Mouse (Mus musculus) kidney, embryonic 15.5 days (tissue): ENCODE measurements around the gene Csf2rb2. TPM values are rescaled to one million over a fixed set of nuclear protein-coding genes. Genes with fewer than 3 reads are reported as not detected.
"Not testable (repeated sequence)": the region's sequence is repeated elsewhere in the genome, so short reads cannot be mapped to it uniquely, and the experiment has no call there.

Source experiments
- ATAC-seq: fragments of 200-750 bp; cut with Nextera tagmentation; replicated peaks from 2 replicates; pipeline ENCODE4 v1.8.0; 2017; ENCODE audit warnings: moderate TSS enrichment; ENCODE audit not compliant: low FRiP score
- H3K27ac ChIP-seq: fragments of 300-500 bp; sonication (generic); 2 replicates; pipeline ENCODE4 v1.5.1; 2015; ENCODE audit warnings: mild to moderate bottlenecking, inconsistent platforms
- H3K27me3 ChIP-seq: fragments of 300-500 bp; sonication (generic); 2 replicates; pipeline ENCODE4 v1.6.1; 2015; ENCODE audit warnings: inconsistent platforms
- H3K36me3 ChIP-seq: fragments of 300-500 bp; sonication (generic); 2 replicates; pipeline ENCODE4 v1.6.1; 2015; ENCODE audit warnings: inconsistent platforms
- H3K4me1 ChIP-seq: fragments of 300-500 bp; sonication (generic); 2 replicates; pipeline ENCODE4 v1.6.1; 2015; ENCODE audit warnings: inconsistent platforms
- H3K4me2 ChIP-seq: fragments of 300-500 bp; sonication (generic); 2 replicates; pipeline ENCODE4 v1.6.1; 2015; ENCODE audit warnings: moderate library complexity, mild to moderate bottlenecking, inconsistent platforms
- H3K4me3 ChIP-seq: fragments of 300-500 bp; sonication (generic); replicated peaks from 2 replicates; pipeline ENCODE4 v1.5.1; 2015; ENCODE audit warnings: mild to moderate bottlenecking, inconsistent platforms
- H3K9ac ChIP-seq: fragments of 300-500 bp; sonication (generic); 2 replicates; pipeline ENCODE4 v1.6.1; 2015; ENCODE audit warnings: mild to moderate bottlenecking, inconsistent platforms
- H3K9me3 ChIP-seq: fragments of 300-500 bp; sonication (generic); replicated peaks from 2 replicates; pipeline ENCODE4 v1.6.1; 2016; ENCODE audit warnings: inconsistent platforms
- WGBS: fragments of 180-500 bp; shearing (Covaris S2); methylation state at CpG from one replicate; pipeline ENCODE4 v1.1.7; 2015; ENCODE audit warnings: mixed read lengths; 5-methylcytosine and 5-hydroxymethylcytosine counted together
- polyA plus RNA-seq: library from polyadenylated mRNA; unstranded; fragments of >200 nt; fragmentation: Nextera tagmentation; extraction: Ambion mirVana; gene quantifications from 2 replicates; pipeline ENCODE4 v1.2.1, GENCODE M21; 2015

Csf2rb2 gene
- polyA plus RNA-seq, 1 experiment from 2014 or later: 0.35 TPM

GRCm38 (mm10) chr15:78309865-78310264 lies 4.3 kb upstream of the Csf2rb2 start:
- Histone ChIP-seq H3K27me3 (no peaks in the 10 kb centered on the region), H3K27ac (no peak overlapping the region), H3K4me3 (no peak overlapping the region), H3K36me3 (no peaks in the 10 kb centered on the region), H3K9ac (no peak overlapping the region), H3K9me3 (no peaks in the 10 kb centered on the region), H3K4me2 (no peak overlapping the region), H3K4me1 (peaks cover 3% of the 10 kb centered on the region; the same call in 1 of the 2 replicates)
- ATAC-seq: no peak
- WGBS: 8% methylated on average over 5 of the region's 5 CpGs

DNA sequence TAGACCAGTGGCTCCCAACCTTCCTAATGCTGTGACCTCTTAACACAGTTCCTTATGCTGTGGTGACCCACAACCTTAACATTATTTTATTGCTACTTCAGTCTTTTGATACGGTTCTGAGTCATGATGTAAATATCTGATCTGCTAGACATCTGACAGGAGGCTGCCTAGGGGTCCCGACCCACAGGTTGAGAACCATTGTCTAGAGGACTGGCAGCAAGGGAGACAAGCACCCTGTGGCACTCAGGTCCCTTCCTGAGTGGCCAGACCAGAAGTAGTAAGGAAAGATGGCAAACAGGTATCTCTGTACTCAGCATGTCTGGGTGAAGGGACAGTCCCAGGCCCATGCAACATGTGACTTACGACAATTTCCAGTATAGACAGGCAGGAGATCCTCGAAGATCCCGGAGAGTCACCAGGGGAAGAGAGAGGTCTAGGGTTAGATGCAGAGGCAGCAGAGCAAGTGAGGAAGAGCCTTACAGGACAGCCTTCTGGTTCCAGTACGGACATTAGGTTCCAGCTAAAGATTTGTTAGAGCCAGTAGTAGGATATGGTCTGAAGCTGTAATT lies 1.8 kb downstream of the Csf2rb2 start:
- Histone ChIP-seq H3K27ac (no peak overlapping the region), H3K9ac (no peak overlapping the region), H3K4me1 (no peaks in the 10 kb centered on the region), H3K36me3 (no peaks in the 10 kb centered on the region), H3K4me2 (no peak overlapping the region), H3K4me3 (no peak overlapping the region), H3K27me3 (no peaks in the 10 kb centered on the region), H3K9me3 (no peaks in the 10 kb centered on the region)
- WGBS: 87% methylated on average over 6 of the region's 6 CpGs
- ATAC-seq: no peak

DNA sequence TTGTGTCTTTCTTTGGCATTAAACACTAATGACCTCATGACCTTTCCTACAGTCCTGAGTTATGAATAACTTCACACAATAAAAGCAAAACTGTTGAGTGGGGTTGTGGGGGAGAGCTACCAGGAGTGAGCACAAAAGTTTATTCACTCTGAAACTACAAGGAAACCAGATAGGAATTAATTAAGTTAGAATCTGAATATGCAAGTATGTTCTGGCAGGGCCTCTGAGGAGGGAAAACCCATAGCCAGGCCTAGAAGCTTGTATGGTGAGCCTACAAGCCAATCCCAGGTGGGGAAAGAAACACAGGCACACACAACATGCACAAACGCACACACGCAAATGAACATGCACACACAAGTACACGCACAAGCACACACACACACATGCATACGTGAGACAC lies 2.8 kb downstream of the Csf2rb2 start:
- Histone ChIP-seq H3K9me3 (no peaks in the 10 kb centered on the region), H3K9ac (no peak overlapping the region), H3K27ac (no peak overlapping the region), H3K4me1 (no peaks in the 10 kb centered on the region), H3K27me3 (no peaks in the 10 kb centered on the region), H3K4me3 (no peak overlapping the region), H3K36me3 (no peaks in the 10 kb centered on the region), H3K4me2 (no peak overlapping the region)
- 96% methylated on average over 4 of the region's 4 CpGs for WGBS
- ATAC-seq: no peak

- Histone ChIP-seq H3K4me3 (no peak overlapping the region), H3K27me3 (no peaks in the 10 kb centered on the region), H3K9me3 (no peaks in the 10 kb centered on the region), H3K4me2 (no peak overlapping the region), H3K27ac (no peak overlapping the region), H3K4me1 (no peaks in the 10 kb centered on the region), H3K36me3 (no peaks in the 10 kb centered on the region), H3K9ac (no peak overlapping the region)
- ATAC-seq: no peak
Measured at GRCm38 (mm10) chr15:78300773-78301172, 4.7 kb downstream of the Csf2rb2 start.

DNA sequence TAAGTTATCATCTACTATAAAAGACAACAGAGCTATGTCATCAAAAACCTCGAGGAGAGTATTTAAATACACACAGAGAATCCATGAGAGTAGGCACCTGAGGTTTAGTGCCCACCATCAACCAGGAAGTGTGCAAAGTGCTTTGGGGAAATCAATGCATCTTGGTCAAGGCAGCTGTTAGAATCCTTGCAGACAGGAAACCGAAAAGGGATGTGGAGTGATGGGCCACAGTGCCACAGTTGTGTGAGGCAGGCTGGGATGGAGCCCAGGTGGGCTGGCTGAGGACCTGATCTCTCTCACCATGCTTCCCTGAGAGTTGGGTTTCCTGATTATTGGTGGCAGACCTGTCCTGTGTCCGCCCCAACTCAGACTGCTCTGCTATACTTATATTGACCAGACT lies 5.9 kb downstream of the Csf2rb2 start:
- Histone ChIP-seq H3K4me2 (no peak overlapping the region), H3K27ac (no peak overlapping the region), H3K9ac (no peak overlapping the region), H3K36me3 (no peaks in the 10 kb centered on the region), H3K4me1 (no peaks in the 10 kb centered on the region), H3K9me3 (no peaks in the 10 kb centered on the region), H3K27me3 (no peaks in the 10 kb centered on the region), H3K4me3 (no peak overlapping the region)
- 73% methylated on average over 3 of the region's 3 CpGs for WGBS
- ATAC-seq: no peak

GRCm38 (mm10) chr15:78298558-78298957 lies 7.0 kb downstream of the Csf2rb2 start:
- Histone ChIP-seq H3K27ac (no peak overlapping the region), H3K4me2 (no peak overlapping the region), H3K9ac (no peak overlapping the region), H3K27me3 (no peaks in the 10 kb centered on the region), H3K4me1 (no peaks in the 10 kb centered on the region), H3K36me3 (no peaks in the 10 kb centered on the region), H3K9me3 (no peaks in the 10 kb centered on the region), H3K4me3 (no peak overlapping the region)
- 71% methylated on average over 1 of the region's 1 CpGs for WGBS
- no peak for ATAC-seq

DNA sequence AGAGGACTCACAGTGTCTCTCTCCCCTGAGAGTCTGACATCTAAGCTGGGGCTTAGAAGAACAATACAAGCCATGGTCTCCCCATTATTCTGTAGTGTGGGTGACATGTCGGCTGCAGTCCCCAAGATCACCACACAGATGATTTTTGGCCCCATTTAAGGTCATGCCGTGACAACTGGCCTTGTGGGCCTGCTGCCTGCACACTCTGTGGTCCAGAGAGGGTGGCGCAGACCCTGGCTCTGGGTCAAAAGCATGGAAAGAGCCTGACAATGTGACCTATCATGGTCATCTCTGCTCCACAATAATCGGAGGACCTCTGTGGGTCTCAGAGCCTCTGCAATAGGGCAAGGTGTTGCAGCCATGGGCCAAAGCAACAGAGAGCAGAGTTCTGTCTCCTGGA lies 11.8 kb downstream of the Csf2rb2 start:
- no peak for ATAC-seq
- Histone ChIP-seq H3K4me3 (no peak overlapping the region), H3K9me3 (no peaks in the 10 kb centered on the region), H3K9ac (no peak overlapping the region), H3K4me1 (peaks cover 7% of the 10 kb centered on the region), H3K36me3 (no peaks in the 10 kb centered on the region), H3K27ac (no peak overlapping the region), H3K4me2 (no peak overlapping the region), H3K27me3 (no peaks in the 10 kb centered on the region)
- 84% methylated on average over 4 of the region's 4 CpGs for WGBS

DNA sequence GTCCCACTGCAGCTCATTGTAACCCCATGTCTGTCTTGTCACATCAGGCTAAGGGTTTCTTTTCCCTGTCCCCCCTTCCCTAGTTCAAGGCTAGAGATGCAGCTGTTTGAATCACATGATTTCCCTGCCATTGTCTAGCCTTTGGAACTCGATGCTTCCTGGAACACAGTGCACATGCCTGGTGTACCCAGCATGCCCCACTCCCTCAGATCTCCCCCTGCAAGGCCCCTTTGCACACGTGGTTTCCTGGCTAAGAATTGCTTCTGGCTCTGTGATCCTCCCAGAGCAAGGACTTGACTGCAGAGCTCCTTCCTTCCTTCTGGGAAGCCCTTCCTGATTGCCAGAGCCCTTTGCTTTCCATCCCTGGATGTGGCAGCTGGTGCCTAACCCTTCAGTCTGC lies 12.3 kb downstream of the Csf2rb2 start:
- H3K9me3 ChIP-seq, H3K4me2 ChIP-seq, ATAC-seq, H3K4me3 ChIP-seq, H3K9ac ChIP-seq, H3K4me1 ChIP-seq, H3K27me3 ChIP-seq, H3K36me3 ChIP-seq: not testable (repeated sequence)
- peak overlapping the region; percentile 51; the same call in 1 of the 2 replicates for H3K27ac ChIP-seq
- 7% methylated on average over 2 of the region's 2 CpGs for WGBS

DNA sequence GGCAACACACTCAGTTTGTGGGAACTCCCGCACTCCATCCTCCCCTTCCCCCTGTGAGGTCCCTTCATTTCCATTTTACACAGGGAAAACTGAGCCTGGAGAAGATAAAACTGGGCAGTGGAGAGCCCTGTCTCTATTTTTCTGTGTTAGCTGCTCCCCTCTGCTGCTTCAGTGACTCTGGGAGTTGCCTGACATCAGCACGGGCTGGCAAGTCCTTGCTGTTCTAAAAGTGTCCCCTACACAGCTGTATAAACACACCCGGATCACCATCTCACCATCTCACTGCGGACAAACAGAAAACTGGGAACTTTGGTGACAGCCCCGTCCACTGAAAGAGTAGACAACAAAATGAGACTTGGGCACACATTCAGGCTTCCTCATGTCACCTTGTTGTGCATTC lies 15.7 kb downstream of the Csf2rb2 start:
- 0 out of 2 replicates have a peak overlapping the region, but pooled peaks have one; percentile 27 for H3K27ac ChIP-seq
- ATAC-seq: peak; percentile 55; the same call in 1 of the 2 replicates
- 20% methylated on average over 5 of the region's 5 CpGs for WGBS
- not testable (repeated sequence) for H3K9ac ChIP-seq, H3K9me3 ChIP-seq, H3K4me1 ChIP-seq, H3K36me3 ChIP-seq, H3K4me2 ChIP-seq, H3K4me3 ChIP-seq, H3K27me3 ChIP-seq

DNA sequence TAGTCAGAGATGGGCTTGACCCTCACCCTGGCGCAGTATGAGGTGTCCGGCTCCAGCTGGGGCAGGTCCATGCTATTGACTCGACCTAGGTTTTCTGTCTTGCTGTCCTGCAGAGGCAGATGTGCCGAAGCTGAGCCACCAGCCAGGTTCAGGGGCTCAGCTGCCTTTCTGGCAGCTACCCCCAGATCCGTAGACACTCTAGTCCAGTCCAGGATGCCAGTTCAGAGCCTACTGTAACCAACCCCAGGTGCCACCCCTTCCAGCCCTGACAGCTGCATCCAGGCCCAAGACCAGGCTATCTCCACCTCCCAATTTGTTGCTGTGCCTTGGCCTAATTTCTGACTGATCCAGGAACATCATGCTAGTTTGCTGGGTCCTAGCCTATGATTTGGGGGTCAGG lies 17.6 kb downstream of the Csf2rb2 start:
- 89% methylated on average over 5 of the region's 5 CpGs for WGBS
- H3K9ac ChIP-seq: no peak overlapping the region
- no peaks in the 10 kb centered on the region for H3K36me3 ChIP-seq
- H3K27me3 ChIP-seq: no peaks in the 10 kb centered on the region
- H3K9me3 ChIP-seq: no peaks in the 10 kb centered on the region
- H3K27ac ChIP-seq: no peak overlapping the region
- H3K4me2 ChIP-seq: no peak overlapping the region
- no peak for ATAC-seq
- no peak overlapping the region for H3K4me3 ChIP-seq
- H3K4me1 ChIP-seq: peaks cover 7% of the 10 kb centered on the region

DNA sequence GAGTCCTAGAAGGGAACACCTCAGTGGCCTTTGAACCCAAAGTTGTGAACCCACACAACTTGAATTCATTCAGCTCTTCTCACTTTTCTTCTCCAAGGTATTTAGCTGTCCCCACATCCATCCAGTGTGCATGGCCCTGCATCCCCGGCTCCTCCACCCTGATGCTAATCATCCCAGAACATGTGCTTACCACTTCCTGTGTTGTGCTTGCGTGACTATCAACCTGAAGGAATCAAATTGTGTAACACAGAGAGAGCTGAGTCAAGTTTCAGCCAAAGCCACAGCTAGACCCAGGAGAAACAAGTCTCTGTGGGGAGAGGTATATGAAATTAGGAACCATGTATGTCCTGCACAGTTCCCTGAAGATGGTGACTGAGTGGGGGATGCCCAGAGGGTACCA lies 27.2 kb downstream of the Csf2rb2 start:
- H3K27me3 ChIP-seq: no peaks in the 10 kb centered on the region
- no peak overlapping the region for H3K27ac ChIP-seq
- no peak for ATAC-seq
- H3K9me3 ChIP-seq: no peaks in the 10 kb centered on the region
- H3K4me2 ChIP-seq: no peak overlapping the region
- no peak overlapping the region for H3K4me3 ChIP-seq
- 66% methylated on average over 2 of the region's 2 CpGs for WGBS
- H3K9ac ChIP-seq: no peak overlapping the region
- H3K36me3 ChIP-seq: no peaks in the 10 kb centered on the region
- H3K4me1 ChIP-seq: no peaks in the 10 kb centered on the region

GRCm38 (mm10) chr15:78271208-78271607 lies 34.3 kb downstream of the Csf2rb2 start:
- Histone ChIP-seq H3K9me3 (0 out of 2 replicates have a peak, but pooled peaks cover 3% of the 10 kb centered on the region), H3K4me1 (no peaks in the 10 kb centered on the region), H3K4me2 (no peak overlapping the region), H3K9ac (no peak overlapping the region), H3K27me3 (no peaks in the 10 kb centered on the region), H3K4me3 (no peak overlapping the region), H3K27ac (no peak overlapping the region), H3K36me3 (no peaks in the 10 kb centered on the region)
- no peak for ATAC-seq

DNA sequence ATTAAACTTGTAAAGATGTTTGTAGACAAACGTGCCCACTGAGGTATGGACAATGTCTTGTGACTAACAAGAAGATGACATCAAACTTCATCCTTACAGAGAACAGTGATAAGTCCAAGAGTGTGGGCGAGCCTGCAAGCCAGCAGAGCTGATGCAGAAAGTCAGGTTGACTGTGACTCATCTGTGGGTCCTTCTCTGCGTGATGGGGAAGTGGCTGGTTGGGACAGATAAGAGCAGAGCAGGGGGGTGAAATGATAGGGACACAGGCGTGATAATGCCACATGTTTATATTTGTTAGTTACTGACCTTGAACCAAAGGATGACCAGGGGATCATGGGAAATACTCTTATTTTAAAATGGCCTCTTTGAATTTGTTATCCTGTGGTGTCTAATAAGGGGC lies 37.7 kb downstream of the Csf2rb2 start:
- 68% methylated on average over 4 of the region's 4 CpGs for WGBS
- Histone ChIP-seq H3K27ac (no peak overlapping the region), H3K9ac (no peak overlapping the region), H3K9me3 (0 out of 2 replicates have a peak, but pooled peaks cover 3% of the 10 kb centered on the region), H3K4me1 (no peaks in the 10 kb centered on the region), H3K27me3 (no peaks in the 10 kb centered on the region), H3K4me2 (no peak overlapping the region), H3K36me3 (no peaks in the 10 kb centered on the region), H3K4me3 (no peak overlapping the region)
- ATAC-seq: no peak
